Mouse (Mus musculus) E14TG2a.4 (cell line): ENCODE results near the gene Stxbp6.

Experiments
- H3K27me3 ChIP-seq: 2 replicates; pipeline ENCODE4 v1.6.1; 2014; ENCODE audit warnings: low read length, control low read depth; ENCODE audit not compliant: insufficient read depth
- H3K36me3 ChIP-seq: 2 replicates; pipeline ENCODE4 v1.6.1; 2014; ENCODE audit warnings: low read length, control low read depth; ENCODE audit not compliant: insufficient read depth
- H3K4me1 ChIP-seq: replicated peaks from 2 replicates; pipeline ENCODE4 v1.6.1; 2014; ENCODE audit warnings: low read depth, low read length, control low read depth
- H3K4me3 ChIP-seq: replicated peaks from 2 replicates; pipeline ENCODE4 v1.5.1; 2014; ENCODE audit warnings: mild to moderate bottlenecking, low read length
- H3K9me3 ChIP-seq: 2 replicates; pipeline ENCODE4 v1.6.1; 2014; ENCODE audit warnings: low read length, control low read depth
- CTCF ChIP-seq: conservative IDR thresholded peaks from 2 replicates; pipeline ENCODE4 v1.5.1; 2014; ENCODE audit warnings: low read length
- NANOG ChIP-seq: IDR thresholded peaks from 2 replicates; pipeline ENCODE4 v1.6.1; 2014; ENCODE audit warnings: borderline replicate concordance, low read length, mixed read lengths
- POU5F1 ChIP-seq: IDR thresholded peaks from 2 replicates; pipeline ENCODE4 v1.6.1; 2014; ENCODE audit warnings: low read length, borderline replicate concordance

Gene Stxbp6

GRCm38 (mm10) chr12:44967448-44967847, 107.1 kb downstream of the Stxbp6 start:
- no peak for TF ChIP-seq CTCF
- no peak for TF ChIP-seq POU5F1
- TF ChIP-seq NANOG = no peak
- no peaks in the 10 kb centered on the region for H3K27me3 ChIP-seq

GRCm38 (mm10) chr12:44957474-44957873, 117.0 kb downstream of the Stxbp6 start:
- Histone ChIP-seq H3K36me3 (no peaks in the 10 kb centered on the region), H3K9me3 (no peaks in the 10 kb centered on the region), H3K27me3 (no peaks in the 10 kb centered on the region), H3K4me1 (peaks cover 5% of the 10 kb centered on the region), H3K4me3 (no peak overlapping the region)
- TF ChIP-seq NANOG (no peak), POU5F1 (no peak)

More at GRCm38 (mm10) chr12:44967448-44967847, 107.1 kb downstream of the Stxbp6 start:
- Histone ChIP-seq H3K36me3 (no peaks in the 10 kb centered on the region), H3K4me1 (no peaks in the 10 kb centered on the region), H3K9me3 (no peaks in the 10 kb centered on the region), H3K4me3 (no peak overlapping the region)

- TF ChIP-seq CTCF (no peak), NANOG (no peak), POU5F1 (no peak)
- Histone ChIP-seq H3K9me3 (no peaks in the 10 kb centered on the region), H3K27me3 (no peaks in the 10 kb centered on the region), H3K36me3 (no peaks in the 10 kb centered on the region), H3K4me3 (no peak overlapping the region), H3K4me1 (peaks cover 5% of the 10 kb centered on the region)
Observed at GRCm38 (mm10) chr12:44953121-44953520, 121.4 kb downstream of the Stxbp6 start.

GRCm38 (mm10) chr12:44952072-44952471, 122.4 kb downstream of the Stxbp6 start:
- Histone ChIP-seq H3K4me3 (no peak overlapping the region), H3K27me3 (no peaks in the 10 kb centered on the region), H3K36me3 (no peaks in the 10 kb centered on the region), H3K4me1 (peaks cover 2% of the 10 kb centered on the region), H3K9me3 (no peaks in the 10 kb centered on the region)
- TF ChIP-seq CTCF = no peak

- H3K9me3 ChIP-seq = no peaks in the 10 kb centered on the region
- H3K4me1 ChIP-seq = no peaks in the 10 kb centered on the region
- no peak overlapping the region for H3K4me3 ChIP-seq
- no peaks in the 10 kb centered on the region for H3K27me3 ChIP-seq
- H3K36me3 ChIP-seq = no peaks in the 10 kb centered on the region
- TF ChIP-seq NANOG = no peak
- no peak for TF ChIP-seq CTCF
- no peak for TF ChIP-seq POU5F1
Observed at GRCm38 (mm10) chr12:44950559-44950958, 124.0 kb downstream of the Stxbp6 start.

GRCm38 (mm10) chr12:44947823-44948222, 126.7 kb downstream of the Stxbp6 start:
- Histone ChIP-seq H3K4me1 (no peaks in the 10 kb centered on the region), H3K36me3 (no peaks in the 10 kb centered on the region), H3K27me3 (no peaks in the 10 kb centered on the region), H3K4me3 (no peak overlapping the region), H3K9me3 (no peaks in the 10 kb centered on the region)
- TF ChIP-seq POU5F1 (no peak), NANOG (no peak), CTCF (no peak)

- no peak overlapping the region for H3K4me3 ChIP-seq
- no peaks in the 10 kb centered on the region for H3K27me3 ChIP-seq
- H3K4me1 ChIP-seq = no peaks in the 10 kb centered on the region
- TF ChIP-seq POU5F1 (no peak), NANOG (no peak), CTCF (no peak)
- H3K36me3 ChIP-seq = no peaks in the 10 kb centered on the region
- no peaks in the 10 kb centered on the region for H3K9me3 ChIP-seq
Observed at GRCm38 (mm10) chr12:44940325-44940724, 134.2 kb downstream of the Stxbp6 start.

GRCm38 (mm10) chr12:44939106-44939505, 135.4 kb downstream of the Stxbp6 start:
- H3K36me3 ChIP-seq = no peaks in the 10 kb centered on the region
- no peaks in the 10 kb centered on the region for H3K27me3 ChIP-seq
- TF ChIP-seq POU5F1 (no peak), CTCF (no peak), NANOG (no peak)
- H3K4me3 ChIP-seq = no peak overlapping the region
- H3K9me3 ChIP-seq = no peaks in the 10 kb centered on the region
- no peaks in the 10 kb centered on the region for H3K4me1 ChIP-seq

GRCm38 (mm10) chr12:44932954-44933353, 141.6 kb downstream of the Stxbp6 start:
- TF ChIP-seq POU5F1 = no peak
- no peak for TF ChIP-seq NANOG
- TF ChIP-seq CTCF = no peak
- Histone ChIP-seq H3K27me3 (no peaks in the 10 kb centered on the region), H3K4me3 (no peak overlapping the region), H3K9me3 (no peaks in the 10 kb centered on the region), H3K36me3 (no peaks in the 10 kb centered on the region), H3K4me1 (no peaks in the 10 kb centered on the region)
